In the genomic region with DNA sequence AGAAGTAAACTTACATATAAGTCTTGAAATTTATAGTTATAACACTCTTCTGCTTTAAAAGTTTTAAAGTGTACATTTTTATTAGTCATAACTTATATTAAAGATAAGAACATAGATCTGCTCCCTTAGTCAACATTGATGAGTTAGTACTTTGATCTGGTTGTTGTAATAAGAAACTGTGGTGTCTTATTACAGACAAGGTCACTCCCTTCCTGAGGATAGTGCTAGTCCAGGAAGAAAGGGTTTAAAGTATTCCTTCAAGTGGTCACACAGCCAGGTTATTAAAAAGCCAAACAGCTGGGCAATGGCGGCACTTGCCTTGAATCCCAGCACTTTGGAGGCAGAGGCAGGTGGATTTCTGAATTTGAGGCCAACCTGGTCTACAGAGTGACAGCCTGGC, we compare ENCODE assay signal across 24 mouse cellular contexts. TPM values are rescaled to one million over a fixed set of nuclear protein-coding genes. Genes with fewer than 3 reads are reported as not detected.
"Had no signal": no experiment of that assay in that cellular context is flagged by ENCODE, and none has a peak within 500 bp of the region (broad histone marks: within the 10 kb centered on the region; RNA-seq: fewer than 3 reads in every experiment).

No protein-coding gene starts in this region.

- H3K4me3 ChIP-seq: neural tube, embryonic 12.5 days; neural tube, embryonic 13.5 days; neural tube, embryonic 15.5 days; stomach, embryonic 15.5 days had no signal

- H3K27ac ChIP-seq: neural tube, embryonic 12.5 days; neural tube, embryonic 13.5 days; neural tube, embryonic 15.5 days; stomach, embryonic 15.5 days; stomach, postnatal 0 days had no signal

- H3K4me2 ChIP-seq: neural tube, embryonic 12.5 days; neural tube, embryonic 13.5 days; neural tube, embryonic 15.5 days; stomach, embryonic 15.5 days had no signal

- H3K4me1 ChIP-seq: neural tube, embryonic 12.5 days; neural tube, embryonic 13.5 days; neural tube, embryonic 15.5 days; stomach, embryonic 15.5 days had no signal

- H3K9ac ChIP-seq: neural tube, embryonic 12.5 days; neural tube, embryonic 13.5 days; neural tube, embryonic 15.5 days; stomach, embryonic 15.5 days had no signal

- H3K36me3 ChIP-seq: neural tube, embryonic 12.5 days; neural tube, embryonic 13.5 days; neural tube, embryonic 15.5 days; stomach, embryonic 15.5 days had no signal

- DNase-seq: retina, postnatal 1 day; right cerebral cortex, adult 18-20 months; right cerebral cortex, postnatal 14 days; right cerebral cortex, postnatal 25 days; right cerebral cortex, postnatal 4 days; spleen, adult 18-20 months; thymus, adult 18-20 months; thymus, adult 2 months; thymus, postnatal 14 days; thymus, postnatal 25 days; thymus, postnatal 36 days; thymus, postnatal 4 days had no signal

- H3K27me3 ChIP-seq: neural tube, embryonic 12.5 days; neural tube, embryonic 13.5 days; neural tube, embryonic 15.5 days; stomach, embryonic 15.5 days had no signal

- H3K9me3 ChIP-seq: neural tube, embryonic 12.5 days; neural tube, embryonic 13.5 days; neural tube, embryonic 15.5 days; stomach, embryonic 15.5 days had no signal

RNA-seq across cellular contexts. Expression of gene Rpe65, which starts 25.0 kb away (rescaled TPM):
- polyA plus RNA-seq: neural tube, embryonic 12.5 days; neural tube, embryonic 13.5 days; neural tube, embryonic 14.5 days; neural tube, embryonic 15.5 days; small intestine, adult 2 months; spleen, adult 2 months; stomach, embryonic 14.5 days; stomach, embryonic 15.5 days; stomach, embryonic 16.5 days; stomach, postnatal 0 days; testis, adult 2 months; thymus, adult 2 months; thymus, postnatal 0 days had no signal
